Mouse (Mus musculus) thymus, adult 2 months (tissue): ENCODE data around the gene Stoml3. TPM values are rescaled to one million over a fixed set of nuclear protein-coding genes. Genes with fewer than 3 reads are reported as not detected.

Experiments
- DNase-seq: peaks from one replicate; pipeline ENCODE4 v3.0.0; 2021
- H3K27ac ChIP-seq: fragments of 200-500 bp; 2 replicates; pipeline ENCODE4 v1.5.1; 2012; ENCODE audit warnings: low read length, control low read depth; ENCODE audit not compliant: control insufficient read depth, insufficient read depth
- H3K27me3 ChIP-seq: fragments of 200-500 bp; 2 replicates; pipeline ENCODE4 v1.6.1; 2012; ENCODE audit warnings: mild to moderate bottlenecking, low read length, moderate library complexity, mixed read lengths; ENCODE audit not compliant: control insufficient read depth, insufficient read depth
- H3K36me3 ChIP-seq: fragments of 200-500 bp; 2 replicates; pipeline ENCODE4 v1.6.1; 2012; ENCODE audit warnings: mild to moderate bottlenecking, low read length, moderate library complexity; ENCODE audit not compliant: control insufficient read depth, insufficient read depth
- H3K4me1 ChIP-seq: fragments of 200-500 bp; replicated peaks from 2 replicates; pipeline ENCODE4 v1.6.1; 2012; ENCODE audit warnings: low read length; ENCODE audit not compliant: control insufficient read depth, insufficient read depth
- H3K4me3 ChIP-seq: fragments of 200-500 bp; 2 replicates; pipeline ENCODE4 v1.5.1; 2012; ENCODE audit warnings: mild to moderate bottlenecking, low read length, control low read depth, moderate library complexity; ENCODE audit not compliant: control insufficient read depth, insufficient read depth
- CTCF ChIP-seq: fragments of 200-500 bp; IDR thresholded peaks from 2 replicates; pipeline ENCODE4 v1.5.1; 2012; ENCODE audit warnings: mild to moderate bottlenecking, control low read depth, low read length, moderate library complexity, borderline replicate concordance; ENCODE audit not compliant: control insufficient read depth, poor library complexity, insufficient read depth; ENCODE audit errors: extremely low read depth
- POLR2A ChIP-seq: fragments of 200-500 bp; IDR thresholded peaks from 2 replicates; pipeline ENCODE4 v1.6.1; 2012; ENCODE audit warnings: mild to moderate bottlenecking, low read length, control low read depth, moderate library complexity; ENCODE audit not compliant: control insufficient read depth, poor library complexity, insufficient read depth; ENCODE audit errors: extremely low read depth
- WGBS: fragments of 180-500 bp; shearing (Covaris S2); methylation state at CpG from one replicate; pipeline ENCODE4 v1.1.7; 2018; 5-methylcytosine and 5-hydroxymethylcytosine counted together
- polyA plus RNA-seq: library from polyadenylated mRNA; depleted of rRNA; stranded (reverse); fragments of >200 nt; gene quantifications from 2 replicates; pipeline ENCODE4 v1.2.3, GENCODE M21; 2012

The Stoml3 gene
- polyA plus RNA-seq, 1 experiment = 0.16 TPM

DNA sequence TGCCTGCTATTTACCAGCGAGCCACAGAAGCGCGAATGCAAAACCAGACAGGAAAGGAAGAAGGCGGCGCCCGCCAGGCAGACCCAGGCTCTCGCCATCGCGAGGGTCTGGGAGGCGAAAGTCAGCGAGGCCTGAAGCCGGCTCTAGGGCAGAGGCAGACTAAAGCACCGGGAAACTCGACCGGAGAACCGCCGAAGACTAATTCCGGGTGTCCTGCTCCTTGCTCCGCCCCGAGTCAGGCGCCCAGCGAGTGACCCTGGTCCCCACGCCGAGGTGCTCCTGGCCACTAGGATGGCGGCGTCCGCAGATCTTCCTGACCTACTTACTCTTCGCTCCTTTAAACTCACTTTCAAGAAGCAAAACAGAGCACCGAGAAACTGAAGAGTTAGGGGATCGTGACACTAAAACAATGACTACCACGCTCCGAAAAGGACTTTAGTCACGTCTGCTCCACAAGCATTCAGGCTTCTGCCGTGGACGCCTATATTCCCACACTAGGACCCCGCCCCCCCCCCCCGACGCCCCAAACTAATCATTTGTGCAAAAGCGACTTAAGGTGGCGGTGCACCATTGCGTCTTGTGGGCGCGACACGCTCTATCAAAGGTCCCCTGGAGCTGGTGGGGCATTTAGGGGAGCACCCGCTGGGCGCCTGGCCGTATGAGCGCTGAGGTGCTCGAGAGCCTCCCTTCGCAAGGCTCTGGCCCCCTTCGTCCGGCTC is 25.2 kb upstream of the Stoml3 start, which contains the start of the genes Nhlrc3 and Proser1:
Gene Nhlrc3 (minus strand): TSS at position 287 of the 719 bp plus-strand sequence.
Gene Proser1 (plus strand): TSS at position 621 of the 719 bp plus-strand sequence.
- WGBS = under 1% methylated on average over 52 of the region's 52 CpGs
- peak; percentile 90 for DNase-seq
- TF ChIP-seq POLR2A = no peak
- TF ChIP-seq CTCF = no peak

DNA sequence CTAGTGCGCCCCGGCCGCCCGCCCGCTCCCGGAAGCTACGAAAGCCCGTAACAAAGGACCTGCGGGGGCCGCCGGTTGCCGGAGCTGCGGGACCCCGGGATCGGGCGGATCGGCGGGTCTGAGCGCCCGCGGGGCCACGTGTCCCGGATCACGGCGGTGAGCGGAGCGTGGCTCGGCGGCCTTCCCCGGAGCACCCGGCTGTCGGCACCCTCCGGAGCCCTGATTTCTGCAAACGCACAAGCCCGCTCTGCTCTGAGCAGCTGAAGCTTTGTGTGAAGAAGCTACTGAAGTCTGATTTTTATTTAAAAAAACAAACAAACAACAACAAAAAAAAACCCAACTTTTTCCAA is 24.7 kb upstream of the Stoml3 start:
- Histone ChIP-seq H3K27ac (no peak overlapping the region), H3K4me1 (peaks cover 15% of the 10 kb centered on the region), H3K27me3 (no peaks in the 10 kb centered on the region), H3K4me3 (peak overlapping the region; percentile 66), H3K36me3 (no peaks in the 10 kb centered on the region)
- no peak for DNase-seq
- peak; percentile 43; the same call in 1 of the 2 replicates for TF ChIP-seq POLR2A
- TF ChIP-seq CTCF = no peak
- WGBS = under 1% methylated on average over 35 of the region's 35 CpGs

More for the DNA sequence above, 25.2 kb upstream of the Stoml3 start, which contains the start of the genes Nhlrc3 and Proser1:
- Histone ChIP-seq H3K36me3 (no peaks in the 10 kb centered on the region; the same call in 1 of the 2 replicates), H3K4me1 (peaks cover 15% of the 10 kb centered on the region), H3K27me3 (no peaks in the 10 kb centered on the region), H3K27ac (peak within 1 kb of the TSS; percentile 65), H3K4me3 (peak within 1 kb of the TSS; percentile 66)

DNA sequence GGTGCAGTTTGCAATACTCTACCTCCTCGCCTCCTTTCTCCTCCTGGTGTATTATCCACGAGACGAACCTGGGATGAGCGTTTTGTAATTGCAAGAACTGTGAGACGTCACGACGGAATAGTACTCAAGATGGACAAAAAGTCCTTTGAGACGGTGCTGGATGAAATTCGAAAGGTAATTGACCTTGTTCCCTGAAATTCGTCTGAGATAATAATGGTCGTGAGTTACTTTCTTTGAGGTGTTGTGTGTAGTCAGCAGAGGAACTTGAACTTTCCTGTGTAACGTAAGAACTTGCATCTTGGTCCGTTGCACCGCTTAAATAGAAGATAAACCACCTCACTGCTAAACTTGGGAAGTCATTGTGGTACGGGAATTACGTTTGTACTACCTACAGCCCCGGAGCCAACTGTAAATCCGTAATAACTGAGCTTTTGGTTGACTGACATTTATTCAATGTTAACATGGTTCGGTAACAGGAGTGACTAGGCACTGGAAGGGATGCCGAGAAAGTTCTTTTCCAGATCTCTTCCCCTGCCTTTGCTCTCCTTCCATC is 24.2 kb upstream of the Stoml3 start:
- H3K27ac ChIP-seq = no peak overlapping the region
- DNase-seq = no peak
- H3K27me3 ChIP-seq = no peaks in the 10 kb centered on the region
- no peaks in the 10 kb centered on the region for H3K36me3 ChIP-seq
- H3K4me1 ChIP-seq = peaks cover 15% of the 10 kb centered on the region
- WGBS = under 1% methylated on average over 20 of the region's 20 CpGs
- TF ChIP-seq CTCF = no peak
- TF ChIP-seq POLR2A = no peak
- H3K4me3 ChIP-seq = peak overlapping the region; percentile 66

DNA sequence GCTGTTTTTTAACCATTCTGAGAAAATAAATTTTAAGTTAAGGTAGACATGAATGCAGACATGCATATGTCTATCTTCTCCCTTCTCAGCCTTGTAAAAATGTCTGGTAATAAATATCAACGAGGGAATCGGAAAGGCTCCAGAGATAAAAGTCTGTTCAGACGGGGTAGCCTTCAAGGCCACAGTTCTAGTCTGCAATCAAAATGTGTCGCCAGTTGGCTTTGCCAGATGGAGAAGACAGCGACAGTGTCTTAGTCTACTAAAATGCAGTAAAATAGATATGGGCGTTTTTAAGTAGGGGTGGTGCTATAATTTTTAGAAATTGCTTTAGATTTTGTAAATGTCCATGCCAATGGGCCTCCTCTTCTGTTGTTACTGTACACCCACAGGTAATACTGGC is 23.1 kb upstream of the Stoml3 start:
- H3K27ac ChIP-seq = no peak overlapping the region
- TF ChIP-seq POLR2A (no peak), CTCF (no peak)
- no peak for DNase-seq
- WGBS = 60% methylated on average over 6 of the region's 6 CpGs
- H3K27me3 ChIP-seq = no peaks in the 10 kb centered on the region
- peaks cover 15% of the 10 kb centered on the region for H3K4me1 ChIP-seq
- H3K36me3 ChIP-seq = 0 out of 2 replicates have a peak, but pooled peaks cover 4% of the 10 kb centered on the region
- no peak overlapping the region for H3K4me3 ChIP-seq

DNA sequence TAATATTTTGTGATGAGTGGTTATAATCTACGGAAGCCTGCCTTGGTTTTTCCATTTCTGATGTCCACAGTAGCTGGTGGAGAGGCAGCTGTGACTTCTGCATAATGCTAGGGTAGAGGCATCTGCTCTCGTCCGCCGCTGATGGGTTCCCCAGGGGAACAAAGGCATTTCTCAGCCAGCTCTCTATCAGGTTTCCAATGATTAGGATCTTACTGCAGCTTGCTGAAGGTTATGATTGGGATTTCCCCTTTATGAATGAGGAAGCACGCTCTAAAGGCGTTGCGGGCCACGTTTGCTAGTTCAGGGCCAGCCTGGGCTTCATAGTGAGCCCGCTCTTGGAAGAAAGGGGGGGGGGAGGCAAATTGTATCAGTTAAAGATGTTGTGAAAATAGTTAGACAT is 22.0 kb upstream of the Stoml3 start:
- H3K27ac ChIP-seq = no peak overlapping the region
- peaks cover 15% of the 10 kb centered on the region for H3K4me1 ChIP-seq
- H3K27me3 ChIP-seq = no peaks in the 10 kb centered on the region
- no peak for DNase-seq
- H3K4me3 ChIP-seq = no peak overlapping the region
- H3K36me3 ChIP-seq = peaks cover 10% of the 10 kb centered on the region; the same call in 1 of the 2 replicates
- WGBS = 77% methylated on average over 9 of the region's 9 CpGs
- TF ChIP-seq POLR2A (no peak), CTCF (no peak)

DNA sequence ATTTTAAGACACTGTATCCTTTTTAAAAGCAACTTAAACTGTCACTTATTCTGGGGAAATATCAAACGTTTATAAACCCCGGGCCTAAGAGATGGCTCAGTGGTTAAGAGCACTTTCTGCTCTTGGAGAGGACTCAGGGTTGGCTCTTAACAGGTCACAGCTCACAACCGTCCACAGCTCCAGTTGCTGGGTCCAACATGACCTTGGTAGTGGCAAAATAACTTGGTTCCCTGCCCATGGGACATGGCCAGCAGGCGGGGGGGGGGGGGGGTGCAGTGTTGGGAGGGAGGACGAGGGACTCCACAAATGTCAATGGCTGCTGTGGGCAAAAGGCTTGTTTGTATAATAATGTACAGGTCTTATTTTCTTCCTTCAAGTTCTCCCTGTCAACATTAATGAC is 21.1 kb upstream of the Stoml3 start:
- TF ChIP-seq POLR2A (no peak), CTCF (no peak)
- H3K36me3 ChIP-seq = peaks cover 19% of the 10 kb centered on the region
- no peak overlapping the region for H3K27ac ChIP-seq
- H3K4me1 ChIP-seq = peaks cover 15% of the 10 kb centered on the region
- no peak overlapping the region for H3K4me3 ChIP-seq
- H3K27me3 ChIP-seq = no peaks in the 10 kb centered on the region
- no peak for DNase-seq
- WGBS = 91% methylated on average over 5 of the region's 5 CpGs
